Comparison of ENCODE assay signal across 8 mouse cellular contexts in genomic region chr19:7020224-7020641, GRCm38 (mm10). TPM values are rescaled to one million over a fixed set of nuclear protein-coding genes. Genes with fewer than 3 reads are reported as not detected.
DNase-seq lines count a peak whose midpoint lies in the region; ATAC-seq and TF ChIP-seq lines count a peak whose summit lies in the region.

No protein-coding gene starts in this region.

- H3K9me3 ChIP-seq in embryonic facial prominence, embryonic 15.5 days (replicated peaks): no peaks in the 10 kb centered on the region
- H3K9me3 ChIP-seq in liver, embryonic 14.5 days (ENCODE audit: control insufficient read depth, low read length): no peaks in the 10 kb centered on the region
- no peaks in the 10 kb centered on the region for H3K9me3 ChIP-seq in neural tube, embryonic 13.5 days

- 49% methylated on average over 3 of the region's 3 CpGs for WGBS in embryonic facial prominence, embryonic 15.5 days
- WGBS in liver, embryonic 14.5 days (ENCODE audit: insufficient replicate concordance): 18% methylated on average over 3 of the region's 3 CpGs
- 62% methylated on average over 3 of the region's 3 CpGs for WGBS in neural tube, embryonic 13.5 days

- 0 out of 2 replicates have a peak, but pooled peaks have one; percentile 41 for ATAC-seq in embryonic facial prominence, embryonic 15.5 days (ENCODE audit: insufficient number of reproducible peaks, low FRiP score, low TSS enrichment, low read depth)
- ATAC-seq in liver, embryonic 14.5 days (ENCODE audit: insufficient read depth): no peak
- peak; percentile 50 for ATAC-seq in neural tube, embryonic 13.5 days (ENCODE audit: low read depth)

- TF ChIP-seq CTCF in liver, embryonic 14.5 days (IDR thresholded peaks at IDR 0.05; ENCODE audit: low read depth): peak; percentile 93

- H3K36me3 ChIP-seq in embryonic facial prominence, embryonic 15.5 days: peaks cover 66% of the 10 kb centered on the region
- H3K36me3 ChIP-seq in liver, embryonic 14.5 days (replicated peaks; ENCODE audit: control insufficient read depth, insufficient read depth, low read depth): peaks cover 55% of the 10 kb centered on the region
- H3K36me3 ChIP-seq in neural tube, embryonic 13.5 days: peaks cover 86% of the 10 kb centered on the region

- H3K9ac ChIP-seq in embryonic facial prominence, embryonic 15.5 days: no peak overlapping the region
- no peak overlapping the region; the same call in 1 of the 2 replicates for H3K9ac ChIP-seq in liver, embryonic 14.5 days (replicated peaks)
- H3K9ac ChIP-seq in neural tube, embryonic 13.5 days: no peak overlapping the region

- TF ChIP-seq EP300 in liver, embryonic 14.5 days (IDR thresholded peaks at IDR 0.05; ENCODE audit: low read depth): no peak

- H3K27me3 ChIP-seq in embryonic facial prominence, embryonic 15.5 days: no peaks in the 10 kb centered on the region
- no peaks in the 10 kb centered on the region for H3K27me3 ChIP-seq in liver, embryonic 14.5 days (ENCODE audit: control insufficient read depth, insufficient read depth, low read length)
- no peaks in the 10 kb centered on the region for H3K27me3 ChIP-seq in neural tube, embryonic 13.5 days

- peak; percentile 39 for DNase-seq in gastrocnemius, adult 18-20 months (ENCODE audit: low spot score)
- no peak for DNase-seq in gastrocnemius, postnatal 25 days
- DNase-seq in adrenal gland, postnatal 10 days: peak; percentile 77
- peak; percentile 90 for DNase-seq in induced T-regulatory cell, adult 2 months (ENCODE audit: low read depth)
- peak; percentile 50 to 64 (median 52) for DNase-seq in liver, embryonic 14.5 days (ENCODE audit: low read depth in 3 of 3, low spot score in 3 of 3)
- DNase-seq in right cerebral cortex, postnatal 25 days: no peak

- no peaks in the 10 kb centered on the region for H3K4me1 ChIP-seq in embryonic facial prominence, embryonic 15.5 days
- peaks cover 19 to 29% of the 10 kb centered on the region in 2 experiments for H3K4me1 ChIP-seq in liver, embryonic 14.5 days (replicated peaks; ENCODE audit: control insufficient read depth in 2 of 2, insufficient read depth in 2 of 2, low read length in 1 of 2)
- no peaks in the 10 kb centered on the region for H3K4me1 ChIP-seq in neural tube, embryonic 13.5 days (replicated peaks)

- no peak overlapping the region for H3K27ac ChIP-seq in embryonic facial prominence, embryonic 15.5 days (replicated peaks)
- H3K27ac ChIP-seq in liver, embryonic 14.5 days: peak overlapping the region; percentile 98
- no peak overlapping the region for H3K27ac ChIP-seq in neural tube, embryonic 13.5 days (replicated peaks)

- no peak overlapping the region for H3K4me3 ChIP-seq in embryonic facial prominence, embryonic 15.5 days (replicated peaks)
- peak overlapping the region; percentile 20 to 80; a peak in 2 of 4 replicates for H3K4me3 ChIP-seq in liver, embryonic 14.5 days (ENCODE audit: insufficient read depth in 1 of 2, low read depth in 2 of 2, low read length in 2 of 2)
- H3K4me3 ChIP-seq in neural tube, embryonic 13.5 days: no peak overlapping the region

- H3K4me2 ChIP-seq in embryonic facial prominence, embryonic 15.5 days (replicated peaks): no peak overlapping the region
- H3K4me2 ChIP-seq in liver, embryonic 14.5 days (ENCODE audit: low read depth): peak overlapping the region; percentile 98
- no peak overlapping the region for H3K4me2 ChIP-seq in neural tube, embryonic 13.5 days

RNA-seq across cellular contexts. Expression of gene Fermt3, which starts 1.0 kb away (rescaled TPM):
- under 1 TPM; 0.64 to 0.93 TPM for total RNA-seq in gastrocnemius, adult 18-20 months (2021)
- 1 to 10 TPM in 1 of 2 experiments, under 1 TPM in 1; 0.84 to 1.2 TPM for total RNA-seq in gastrocnemius, postnatal 25 days (2021)
- 10 to 100 TPM in 1 of 2 experiments, 1 to 10 TPM in 1; 9.8 to 10.1 TPM for total RNA-seq in adrenal gland, postnatal 10 days (2021)
- polyA plus RNA-seq in embryonic facial prominence, embryonic 15.5 days (2015; fragmentation: Nextera tagmentation; extraction: Ambion mirVana): 12.4 and 14.2 TPM in 2 replicates
- polyA plus RNA-seq in liver, embryonic 14.5 days (2012; rRNA removed): 58.1 and 58.9 TPM in 2 replicates
- 72.2 and 78.4 TPM in 2 replicates for polyA plus RNA-seq in liver, embryonic 14.5 days (2014; fragmentation: Nextera tagmentation; extraction: Ambion mirVana)
- 4.4 and 4.9 TPM in 2 replicates for polyA plus RNA-seq in neural tube, embryonic 13.5 days (2015; fragmentation: Nextera tagmentation; extraction: Ambion mirVana)

RNA-seq across cellular contexts. Expression of gene Stip1, which starts 19.5 kb away (rescaled TPM):
- total RNA-seq in gastrocnemius, adult 18-20 months (2021): 10 to 100 TPM; 89.7 to 98.5 TPM
- 10 to 100 TPM; 86.5 to 95.6 TPM for total RNA-seq in gastrocnemius, postnatal 25 days (2021)
- total RNA-seq in adrenal gland, postnatal 10 days (2021): 100 to 1,000 TPM; 101 to 107 TPM
- polyA plus RNA-seq in embryonic facial prominence, embryonic 15.5 days (2015; fragmentation: Nextera tagmentation; extraction: Ambion mirVana): 228 and 244 TPM in 2 replicates
- 56.2 and 86.2 TPM in 2 replicates for polyA plus RNA-seq in liver, embryonic 14.5 days (2012; rRNA removed)
- 113 and 122 TPM in 2 replicates for polyA plus RNA-seq in liver, embryonic 14.5 days (2014; fragmentation: Nextera tagmentation; extraction: Ambion mirVana)
- 244 and 248 TPM in 2 replicates for polyA plus RNA-seq in neural tube, embryonic 13.5 days (2015; fragmentation: Nextera tagmentation; extraction: Ambion mirVana)

RNA-seq across cellular contexts. Expression of gene Trpt1, which starts 24.3 kb away (rescaled TPM):
- 10 to 100 TPM; 24.4 to 26.4 TPM for total RNA-seq in gastrocnemius, adult 18-20 months (2021)
- 10 to 100 TPM; 21.5 to 24.5 TPM for total RNA-seq in gastrocnemius, postnatal 25 days (2021)
- total RNA-seq in adrenal gland, postnatal 10 days (2021): 10 to 100 TPM; 13.3 to 21.3 TPM
- 12.5 and 12.7 TPM in 2 replicates for polyA plus RNA-seq in embryonic facial prominence, embryonic 15.5 days (2015; fragmentation: Nextera tagmentation; extraction: Ambion mirVana)
- 1.8 and 1.9 TPM in 2 replicates for polyA plus RNA-seq in liver, embryonic 14.5 days (2012; rRNA removed)
- 1.7 and 2.0 TPM in 2 replicates for polyA plus RNA-seq in liver, embryonic 14.5 days (2014; fragmentation: Nextera tagmentation; extraction: Ambion mirVana)
- 14.9 and 18.2 TPM in 2 replicates for polyA plus RNA-seq in neural tube, embryonic 13.5 days (2015; fragmentation: Nextera tagmentation; extraction: Ambion mirVana)

RNA-seq across cellular contexts. Expression of gene Nudt22, which starts 24.3 kb away (rescaled TPM):
- total RNA-seq in gastrocnemius, adult 18-20 months (2021): 10 to 100 TPM; 12.0 to 13.7 TPM
- 10 to 100 TPM; 15.6 to 17.2 TPM for total RNA-seq in gastrocnemius, postnatal 25 days (2021)
- 10 to 100 TPM; 29.4 to 34.1 TPM for total RNA-seq in adrenal gland, postnatal 10 days (2021)
- 22.2 and 24.1 TPM in 2 replicates for polyA plus RNA-seq in embryonic facial prominence, embryonic 15.5 days (2015; fragmentation: Nextera tagmentation; extraction: Ambion mirVana)
- polyA plus RNA-seq in liver, embryonic 14.5 days (2012; rRNA removed): 6.8 and 7.1 TPM in 2 replicates
- polyA plus RNA-seq in liver, embryonic 14.5 days (2014; fragmentation: Nextera tagmentation; extraction: Ambion mirVana): 9.7 and 10.9 TPM in 2 replicates
- polyA plus RNA-seq in neural tube, embryonic 13.5 days (2015; fragmentation: Nextera tagmentation; extraction: Ambion mirVana): 22.6 and 25.8 TPM in 2 replicates

RNA-seq across cellular contexts. Expression of gene Dnajc4, which starts 27.9 kb away (rescaled TPM):
- total RNA-seq in gastrocnemius, adult 18-20 months (2021): 10 to 100 TPM; 33.9 to 38.4 TPM
- 10 to 100 TPM; 31.3 to 32.9 TPM for total RNA-seq in gastrocnemius, postnatal 25 days (2021)
- total RNA-seq in adrenal gland, postnatal 10 days (2021): 10 to 100 TPM; 46.0 to 58.5 TPM
- 23.9 and 27.9 TPM in 2 replicates for polyA plus RNA-seq in embryonic facial prominence, embryonic 15.5 days (2015; fragmentation: Nextera tagmentation; extraction: Ambion mirVana)
- polyA plus RNA-seq in liver, embryonic 14.5 days (2012; rRNA removed): 7.8 and 8.6 TPM in 2 replicates
- polyA plus RNA-seq in liver, embryonic 14.5 days (2014; fragmentation: Nextera tagmentation; extraction: Ambion mirVana): 10.0 and 10.5 TPM in 2 replicates
- polyA plus RNA-seq in neural tube, embryonic 13.5 days (2015; fragmentation: Nextera tagmentation; extraction: Ambion mirVana): 21.5 and 23.0 TPM in 2 replicates

Comparison
In these comparisons a context has a peak if more than half of its experiments do, and no peak if none do; other contexts are left out.
1. DNase-seq: peak in gastrocnemius, adult 18-20 months (single experiment), adrenal gland, postnatal 10 days (single experiment), induced T-regulatory cell, adult 2 months (single experiment) and liver, embryonic 14.5 days (3 of 3); none in gastrocnemius, postnatal 25 days (single experiment) and right cerebral cortex, postnatal 25 days (single experiment).
2. H3K4me3 ChIP-seq: peak in liver, embryonic 14.5 days (2 of 2); none in embryonic facial prominence, embryonic 15.5 days (single experiment) and neural tube, embryonic 13.5 days (single experiment).
3. RNA of gene Fermt3, which starts 1.0 kb away (total RNA-seq): 9.8 to 10.1 TPM in adrenal gland, postnatal 10 days; 0.84 to 1.2 TPM in gastrocnemius, postnatal 25 days and 0.64 to 0.93 TPM in gastrocnemius, adult 18-20 months; every median in the first group is over 4 times any median in the second.